20 mouse cellular contexts compared by ENCODE assay signal in the genomic region with DNA sequence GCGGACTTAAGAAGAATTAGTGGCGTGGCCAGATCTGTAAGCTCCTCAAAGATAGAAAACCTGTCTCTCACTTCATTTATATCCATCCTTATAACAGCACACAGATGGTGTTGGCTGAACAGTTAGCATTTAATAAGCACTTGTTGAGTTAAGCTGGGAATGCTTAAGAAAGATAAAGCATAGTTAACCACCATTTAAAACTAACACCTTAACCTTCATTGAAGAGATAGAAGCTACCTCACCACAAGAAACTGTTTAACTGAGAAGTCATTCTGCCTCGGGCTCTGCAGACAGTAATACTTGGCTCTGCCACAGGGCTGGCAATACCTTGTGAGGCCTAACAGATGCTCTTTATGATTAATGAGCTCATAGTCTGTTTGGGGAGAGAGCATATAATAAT.
DNase-seq lines count a peak whose midpoint lies in the region; ATAC-seq and TF ChIP-seq lines count a peak whose summit lies in the region.
"Had no signal": no experiment of that assay in that cellular context is flagged by ENCODE, and none has a peak within 500 bp of the region (broad histone marks: within the 10 kb centered on the region; RNA-seq: fewer than 3 reads in every experiment).

No protein-coding gene starts in this region.

- no peaks in the 10 kb centered on the region for H3K27me3 ChIP-seq in cerebellum, adult 2 months (ENCODE audit: control insufficient read depth, insufficient read depth, low read length)
- H3K27me3 ChIP-seq in midbrain, embryonic 13.5 days = no peaks in the 10 kb centered on the region
- no peaks in the 10 kb centered on the region for H3K27me3 ChIP-seq in midbrain, embryonic 10.5 days (ENCODE audit: low read depth, poor library complexity, severe bottlenecking)
- H3K27me3 ChIP-seq in midbrain, postnatal 0 days (ENCODE audit: insufficient read depth, low read length) = no peaks in the 10 kb centered on the region
- H3K27me3 ChIP-seq: liver, embryonic 12.5 days; lung, embryonic 15.5 days; Patski had no signal

- H3K4me3 ChIP-seq in cerebellum, adult 2 months (replicated peaks; ENCODE audit: insufficient read depth, low read depth, low read length) = no peak overlapping the region
- H3K4me3 ChIP-seq in midbrain, embryonic 13.5 days (replicated peaks) = no peak overlapping the region
- H3K4me3 ChIP-seq in midbrain, embryonic 10.5 days = no peak overlapping the region
- no peak overlapping the region for H3K4me3 ChIP-seq in midbrain, postnatal 0 days (ENCODE audit: low read depth, low read length)
- H3K4me3 ChIP-seq in left cerebral cortex, adult 2 months = no peak overlapping the region
- H3K4me3 ChIP-seq: heart, embryonic 10.5 days; limb, embryonic 10.5 days; liver, embryonic 12.5 days; lung, embryonic 15.5 days had no signal

- peaks cover 8% of the 10 kb centered on the region; the same call in 1 of the 2 replicates for H3K36me3 ChIP-seq in midbrain, embryonic 13.5 days
- H3K36me3 ChIP-seq in midbrain, embryonic 10.5 days = no peaks in the 10 kb centered on the region
- peaks cover 2% of the 10 kb centered on the region; the same call in 1 of the 2 replicates for H3K36me3 ChIP-seq in midbrain, postnatal 0 days (ENCODE audit: insufficient read depth, low read length)
- H3K36me3 ChIP-seq: heart, embryonic 10.5 days; limb, embryonic 10.5 days; liver, embryonic 12.5 days; lung, embryonic 15.5 days had no signal

- H3K4me1 ChIP-seq in cerebellum, adult 2 months (ENCODE audit: control insufficient read depth, insufficient read depth, low read length) = peaks cover 6% of the 10 kb centered on the region; the same call in 1 of the 2 replicates
- H3K4me1 ChIP-seq in midbrain, embryonic 13.5 days (replicated peaks) = 0 out of 2 replicates have a peak, but pooled peaks cover 8% of the 10 kb centered on the region
- H3K4me1 ChIP-seq in midbrain, embryonic 10.5 days = no peaks in the 10 kb centered on the region
- no peaks in the 10 kb centered on the region for H3K4me1 ChIP-seq in midbrain, postnatal 0 days (ENCODE audit: insufficient read depth, low read length)
- H3K4me1 ChIP-seq: heart, embryonic 10.5 days; liver, embryonic 12.5 days had no signal

- H3K4me2 ChIP-seq in midbrain, embryonic 13.5 days (replicated peaks) = no peak overlapping the region
- no peak overlapping the region for H3K4me2 ChIP-seq in midbrain, postnatal 0 days (ENCODE audit: low read depth, low read length, poor library complexity, severe bottlenecking)
- H3K4me2 ChIP-seq: liver, embryonic 12.5 days; lung, embryonic 15.5 days had no signal

- DNase-seq in cerebellum, adult 2 months = peak; percentile 32 to 55
- DNase-seq in cerebellum, postnatal 4 days (ENCODE audit: low spot score in 2 of 2) = no peak
- no peak for DNase-seq in midbrain, embryonic 10.5 days (ENCODE audit: low spot score)
- DNase-seq in midbrain, postnatal 0 days (ENCODE audit: low spot score) = peak; percentile 49
- DNase-seq in left cerebral cortex, adult 2 months (ENCODE audit: extremely low spot score in 1 of 2, low spot score in 2 of 2) = no peak
- no peak for DNase-seq in Muller cell, postnatal 12 days (ENCODE audit: inconsistent ontology term)
- DNase-seq: gastrocnemius, postnatal 36 days; heart, postnatal 14 days; kidney, postnatal 14 days; layer of hippocampus, adult 9-11 months; thymus, postnatal 25 days had no signal

- TF ChIP-seq CTCF in cerebellum, adult 2 months (IDR thresholded peaks at IDR 0.05; ENCODE audit: borderline replicate concordance, insufficient read depth, low read depth, low read length) = no peak
- TF ChIP-seq CTCF in midbrain, postnatal 0 days (IDR thresholded peaks at IDR 0.05) = no peak
- TF ChIP-seq CTCF in left cerebral cortex, adult 2 months (IDR thresholded peaks at IDR 0.05) = no peak; the same call in 1 of the 2 replicates

- intact Hi-C loops in left cerebral cortex, adult 2 months (cut with DNase I) = no loop called here

- 0 out of 2 replicates have a peak, but pooled peaks have one; percentile 58 for ATAC-seq in midbrain, embryonic 13.5 days
- peak; percentile 42; the same call in 1 of the 2 replicates for ATAC-seq in common myeloid progenitor, adult 5-6 weeks (replicated peaks; ENCODE audit: low read depth, poor library complexity, severe bottlenecking)
- ATAC-seq in midbrain, postnatal 0 days (ENCODE audit: low FRiP score) = no peak
- ATAC-seq: intestine, embryonic 16.5 days; liver, embryonic 12.5 days; Patski had no signal

- no peak overlapping the region for H3K9ac ChIP-seq in midbrain, embryonic 13.5 days (replicated peaks)
- H3K9ac ChIP-seq in midbrain, postnatal 0 days (replicated peaks; ENCODE audit: low read length, poor library complexity, severe bottlenecking) = no peak overlapping the region
- H3K9ac ChIP-seq: liver, embryonic 12.5 days; lung, embryonic 15.5 days had no signal

- TF ChIP-seq POLR2A in cerebellum, adult 2 months (IDR thresholded peaks at IDR 0.05; ENCODE audit: borderline replicate concordance, insufficient read depth, low read length) = no peak

- no peaks in the 10 kb centered on the region for H3K9me3 ChIP-seq in midbrain, embryonic 13.5 days
- no peaks in the 10 kb centered on the region for H3K9me3 ChIP-seq in midbrain, embryonic 10.5 days (replicated peaks)
- H3K9me3 ChIP-seq in midbrain, postnatal 0 days (ENCODE audit: low read length) = no peaks in the 10 kb centered on the region
- H3K9me3 ChIP-seq: heart, embryonic 10.5 days; limb, embryonic 10.5 days; liver, embryonic 12.5 days; lung, embryonic 15.5 days had no signal

- 45% methylated on average over 3 of the region's 3 CpGs for WGBS in cerebellum, adult 2 months
- 70% methylated on average over 3 of the region's 3 CpGs for WGBS in midbrain, embryonic 13.5 days
- WGBS in midbrain, embryonic 10.5 days = 80% methylated on average over 3 of the region's 3 CpGs
- 69% methylated on average over 3 of the region's 3 CpGs for WGBS in midbrain, postnatal 0 days

- no peak overlapping the region for H3K27ac ChIP-seq in cerebellum, adult 2 months (ENCODE audit: insufficient read depth, low read length)
- H3K27ac ChIP-seq in midbrain, embryonic 13.5 days = no peak overlapping the region
- no peak overlapping the region for H3K27ac ChIP-seq in midbrain, embryonic 10.5 days (replicated peaks)
- no peak overlapping the region for H3K27ac ChIP-seq in midbrain, postnatal 0 days (ENCODE audit: low read depth, low read length)
- H3K27ac ChIP-seq in left cerebral cortex, adult 2 months = no peak overlapping the region
- H3K27ac ChIP-seq: heart, embryonic 10.5 days; limb, embryonic 10.5 days; liver, embryonic 12.5 days; lung, embryonic 15.5 days; stomach, postnatal 0 days had no signal

Comparison
In these comparisons a context has a peak if more than half of its experiments do, and no peak if none do; other contexts are left out.
1. DNase-seq: peak in cerebellum, adult 2 months (2 of 2) and midbrain, postnatal 0 days (single experiment); none in cerebellum, postnatal 4 days (0 of 2), midbrain, embryonic 10.5 days (single experiment), left cerebral cortex, adult 2 months (0 of 2) and Muller cell, postnatal 12 days (single experiment).